Mouse (Mus musculus): ENCODE measurements around the gene Fam71e1.

DNA sequence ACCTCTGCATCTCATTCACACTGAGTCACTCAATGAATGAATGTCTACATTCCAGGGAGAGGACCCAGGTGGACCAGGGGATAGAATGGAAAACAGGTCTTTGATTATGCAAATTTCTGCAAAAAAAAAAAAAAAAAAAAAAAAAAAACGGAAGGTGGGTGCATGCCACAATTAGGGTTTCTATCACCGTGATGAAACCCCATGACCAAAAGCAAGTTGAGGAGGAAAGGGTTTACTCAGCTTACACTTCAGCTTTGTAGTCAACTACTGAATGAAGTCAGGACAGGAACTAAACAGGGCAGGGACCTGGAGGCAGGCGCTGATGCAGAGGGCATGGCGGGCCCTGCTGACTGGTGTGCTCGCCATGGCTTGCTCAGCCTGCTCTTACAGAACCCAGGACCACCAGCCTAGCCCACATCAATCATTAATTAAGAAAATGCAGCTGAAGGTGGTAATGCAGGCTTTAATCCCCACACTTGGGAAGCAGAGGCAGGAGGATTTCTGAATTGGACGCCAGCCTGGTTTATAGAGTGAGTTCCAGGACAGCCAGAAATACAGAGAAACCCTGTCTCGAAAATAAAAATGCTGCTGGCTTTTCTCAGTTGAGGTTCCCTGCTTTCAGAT is 10.7 kb upstream of the Fam71e1 start:
- TF ChIP-seq CTCF (IDR thresholded peaks at IDR 0.05; ENCODE audit: extremely low read depth, insufficient read depth, insufficient read length, insufficient replicate concordance): no peak
- no peak for TF ChIP-seq POLR2A (IDR thresholded peaks at IDR 0.05; ENCODE audit: low read depth, low read length)

Data from spleen, adult 2 months (tissue).